Mouse (Mus musculus): ENCODE measurements around the gene Dnm1. TPM values are rescaled to one million over a fixed set of nuclear protein-coding genes. Genes with fewer than 3 reads are reported as not detected.
A peak's percentile ranks its signal among the peaks of the same experiment; 100 is the strongest.

Dnm1 gene
- 42.7 and 44.3 TPM in 2 replicates for polyA plus RNA-seq (2015; fragmentation: Nextera tagmentation; extraction: Ambion mirVana)

GRCm38 (mm10) chr2:32353007-32353542, at the start of gene Dnm1:
Gene Dnm1 (minus strand): TSS chr2:32353338.
- Histone ChIP-seq H3K4me1 (replicated peaks) (peaks cover 33% of the 10 kb centered on the region), H3K27me3 (0 out of 2 replicates have a peak, but pooled peaks cover 15% of the 10 kb centered on the region), H3K9me3 (no peaks in the 10 kb centered on the region), H3K4me2 (peak within 1 kb of the TSS; percentile 78), H3K9ac (peak within 1 kb of the TSS; percentile 93), H3K36me3 (peaks cover 15% of the 10 kb centered on the region; the same call in 1 of the 2 replicates), H3K4me3 (peak within 1 kb of the TSS; percentile 73), H3K27ac (peak within 1 kb of the TSS; percentile 97)
- WGBS = under 1% methylated on average over 63 of the region's 63 CpGs
- ATAC-seq (ENCODE audit: low FRiP score) = peak; percentile 69

GRCm38 (mm10) chr2:32396695-32397094, 43.6 kb upstream of the Dnm1 start:
- Histone ChIP-seq H3K4me3 (peak overlapping the region; percentile 94), H3K4me2 (peak overlapping the region; percentile 96), H3K9ac (peak overlapping the region; percentile 95), H3K27ac (peak overlapping the region; percentile 93), H3K4me1 (replicated peaks) (peaks cover 22% of the 10 kb centered on the region), H3K36me3 (peaks cover 28% of the 10 kb centered on the region), H3K9me3 (no peaks in the 10 kb centered on the region), H3K27me3 (no peaks in the 10 kb centered on the region)
- ATAC-seq (ENCODE audit: low FRiP score) = no peak
- under 1% methylated on average over 15 of the region's 15 CpGs for WGBS

- no peaks in the 10 kb centered on the region for H3K9me3 ChIP-seq
- H3K9ac ChIP-seq = peak overlapping the region; percentile 95
- peaks cover 22% of the 10 kb centered on the region for H3K36me3 ChIP-seq
- H3K4me1 ChIP-seq (replicated peaks) = peaks cover 22% of the 10 kb centered on the region
- H3K27me3 ChIP-seq = no peaks in the 10 kb centered on the region
- H3K4me2 ChIP-seq = peak overlapping the region; percentile 96
- peak overlapping the region; percentile 93 for H3K27ac ChIP-seq
- ATAC-seq (ENCODE audit: low FRiP score) = peak; percentile 97
- peak overlapping the region; percentile 94 for H3K4me3 ChIP-seq
- 0% methylated on average over 54 of the region's 59 CpGs for WGBS
Measured at GRCm38 (mm10) chr2:32395946-32396621, 42.9 kb upstream of the Dnm1 start.

GRCm38 (mm10) chr2:32395484-32395945, 42.4 kb upstream of the Dnm1 start, which contains the start of gene Ptges2:
Gene Ptges2 (plus strand): TSS chr2:32395896.
- WGBS = under 1% methylated on average over 31 of the region's 31 CpGs
- Histone ChIP-seq H3K27me3 (no peaks in the 10 kb centered on the region), H3K9me3 (no peaks in the 10 kb centered on the region), H3K27ac (peak within 1 kb of the TSS; percentile 93), H3K36me3 (peaks cover 16% of the 10 kb centered on the region), H3K4me3 (peak within 1 kb of the TSS; percentile 94), H3K4me1 (replicated peaks) (peaks cover 22% of the 10 kb centered on the region), H3K4me2 (peak within 1 kb of the TSS; percentile 96), H3K9ac (peak within 1 kb of the TSS; percentile 95)
- ATAC-seq (ENCODE audit: low FRiP score) = peak; percentile 91

GRCm38 (mm10) chr2:32394973-32395372, 41.8 kb upstream of the Dnm1 start:
- Histone ChIP-seq H3K9ac (peak overlapping the region; percentile 95), H3K9me3 (no peaks in the 10 kb centered on the region), H3K4me2 (peak overlapping the region; percentile 96), H3K27ac (peak overlapping the region; percentile 93), H3K4me3 (peak overlapping the region; percentile 94), H3K4me1 (replicated peaks) (peaks cover 22% of the 10 kb centered on the region), H3K27me3 (no peaks in the 10 kb centered on the region), H3K36me3 (peaks cover 12% of the 10 kb centered on the region; the same call in 1 of the 2 replicates)
- no peak for ATAC-seq (ENCODE audit: low FRiP score)
- WGBS = 5% methylated on average over 8 of the region's 8 CpGs

- no peak overlapping the region for H3K27ac ChIP-seq
- no peaks in the 10 kb centered on the region for H3K36me3 ChIP-seq
- H3K27me3 ChIP-seq = peaks cover 7% of the 10 kb centered on the region
- WGBS = 84% methylated on average over 5 of the region's 5 CpGs
- no peaks in the 10 kb centered on the region for H3K9me3 ChIP-seq
- no peak overlapping the region for H3K9ac ChIP-seq
- H3K4me2 ChIP-seq = no peak overlapping the region
- peaks cover 11% of the 10 kb centered on the region for H3K4me1 ChIP-seq (replicated peaks)
- no peak overlapping the region for H3K4me3 ChIP-seq
- no peak for ATAC-seq (ENCODE audit: low FRiP score)
Measured at GRCm38 (mm10) chr2:32392063-32392462, 38.9 kb upstream of the Dnm1 start.

GRCm38 (mm10) chr2:32390871-32391270, 37.7 kb upstream of the Dnm1 start:
- Histone ChIP-seq H3K9me3 (no peaks in the 10 kb centered on the region), H3K27me3 (peaks cover 14% of the 10 kb centered on the region), H3K27ac (no peak overlapping the region), H3K36me3 (no peaks in the 10 kb centered on the region), H3K9ac (no peak overlapping the region), H3K4me2 (no peak overlapping the region), H3K4me1 (replicated peaks) (peaks cover 6% of the 10 kb centered on the region; the same call in 1 of the 2 replicates), H3K4me3 (no peak overlapping the region)
- ATAC-seq (ENCODE audit: low FRiP score) = no peak
- 75% methylated on average over 8 of the region's 8 CpGs for WGBS

GRCm38 (mm10) chr2:32389157-32389556, 36.0 kb upstream of the Dnm1 start:
- WGBS = 76% methylated on average over 2 of the region's 2 CpGs
- Histone ChIP-seq H3K27me3 (peaks cover 21% of the 10 kb centered on the region), H3K4me2 (no peak overlapping the region), H3K36me3 (no peaks in the 10 kb centered on the region), H3K4me1 (replicated peaks) (no peaks in the 10 kb centered on the region), H3K9ac (no peak overlapping the region), H3K4me3 (no peak overlapping the region), H3K27ac (no peak overlapping the region), H3K9me3 (no peaks in the 10 kb centered on the region)
- no peak for ATAC-seq (ENCODE audit: low FRiP score)

- Histone ChIP-seq H3K27me3 (peaks cover 32% of the 10 kb centered on the region), H3K36me3 (no peaks in the 10 kb centered on the region), H3K9ac (no peak within 1 kb of the TSS), H3K4me2 (no peak within 1 kb of the TSS), H3K4me1 (replicated peaks) (no peaks in the 10 kb centered on the region), H3K9me3 (no peaks in the 10 kb centered on the region), H3K27ac (no peak within 1 kb of the TSS), H3K4me3 (no peak within 1 kb of the TSS)
- no peak for ATAC-seq (ENCODE audit: low FRiP score)
- WGBS = 75% methylated on average over 5 of the region's 5 CpGs
Measured at GRCm38 (mm10) chr2:32387706-32388490, 34.8 kb upstream of the Dnm1 start, which contains the start of gene Lcn2. Gene Lcn2 (minus strand): TSS chr2:32388252.

- H3K4me3 ChIP-seq = 0 out of 2 replicates have a peak overlapping the region, but pooled peaks have one; percentile 66
- no peak overlapping the region for H3K9ac ChIP-seq
- 88% methylated on average over 2 of the region's 2 CpGs for WGBS
Measured at GRCm38 (mm10) chr2:32382689-32383088, 29.6 kb upstream of the Dnm1 start.

GRCm38 (mm10) chr2:32381775-32382223, 28.7 kb upstream of the Dnm1 start, which contains the start of gene 1110008P14Rik:
Gene 1110008P14Rik (minus strand): TSS chr2:32381938.
- Histone ChIP-seq H3K4me3 (peak within 1 kb of the TSS; percentile 66), H3K27ac (peak within 1 kb of the TSS; percentile 70), H3K9me3 (no peaks in the 10 kb centered on the region), H3K9ac (peak within 1 kb of the TSS; percentile 78), H3K27me3 (peaks cover 30% of the 10 kb centered on the region), H3K4me2 (peak within 1 kb of the TSS; percentile 89), H3K36me3 (peaks cover 34% of the 10 kb centered on the region), H3K4me1 (replicated peaks) (peaks cover 23% of the 10 kb centered on the region)
- under 1% methylated on average over 47 of the region's 47 CpGs for WGBS
- peak; percentile 87 for ATAC-seq (ENCODE audit: low FRiP score)

More at GRCm38 (mm10) chr2:32382689-32383088, 29.6 kb upstream of the Dnm1 start:
- peaks cover 36% of the 10 kb centered on the region for H3K27me3 ChIP-seq
- no peaks in the 10 kb centered on the region for H3K9me3 ChIP-seq
- peaks cover 23% of the 10 kb centered on the region for H3K4me1 ChIP-seq (replicated peaks)
- no peak overlapping the region; the same call in 1 of the 2 replicates for H3K4me2 ChIP-seq
- no peak for ATAC-seq (ENCODE audit: low FRiP score)
- peaks cover 25% of the 10 kb centered on the region for H3K36me3 ChIP-seq
- no peak overlapping the region for H3K27ac ChIP-seq

All from hindbrain, embryonic 13.5 days (tissue).